Mouse (Mus musculus): ENCODE measurements around the gene Ccdc158. TPM values are rescaled to one million over a fixed set of nuclear protein-coding genes. Genes with fewer than 3 reads are reported as not detected.

The Ccdc158 gene
- polyA plus RNA-seq, 1 experiment from 2014 or later = 1.1 TPM

DNA sequence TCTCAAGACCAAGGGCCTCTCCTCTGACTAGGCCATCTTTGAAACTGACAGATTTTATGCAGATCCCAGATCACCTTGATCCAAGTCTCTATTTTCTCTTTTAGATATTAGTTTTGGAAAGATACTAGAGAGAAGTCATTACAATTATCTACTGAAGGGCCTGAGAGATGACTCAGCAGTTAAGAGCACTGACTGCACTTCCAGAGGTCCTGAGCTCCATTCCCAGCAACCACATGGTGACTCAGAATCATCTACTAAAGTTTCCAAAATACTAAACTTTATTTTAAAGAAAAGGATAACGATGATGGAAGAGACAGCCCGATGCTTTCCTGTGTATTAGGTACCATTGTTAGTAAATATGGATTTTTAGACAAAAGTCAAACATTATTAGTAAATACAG lies 39.8 kb upstream of the Ccdc158 start:
- H3K9ac ChIP-seq (ENCODE audit: low read depth, low read length) = no peak overlapping the region
- no peak for ATAC-seq (replicated peaks; ENCODE audit: low FRiP score, low read depth)
- H3K27me3 ChIP-seq (ENCODE audit: insufficient read depth, low read length) = no peaks in the 10 kb centered on the region
- H3K27ac ChIP-seq = no peak overlapping the region
- H3K9me3 ChIP-seq (replicated peaks; ENCODE audit: low read length) = no peaks in the 10 kb centered on the region
- DNase-seq (ENCODE audit: low spot score) = no peak
- no peaks in the 10 kb centered on the region; the same call in 1 of the 2 replicates for H3K4me1 ChIP-seq (replicated peaks; ENCODE audit: insufficient read depth, low read length)
- no peak overlapping the region for H3K4me3 ChIP-seq (replicated peaks; ENCODE audit: low read depth, low read length)
- H3K4me2 ChIP-seq (ENCODE audit: low read length) = no peak overlapping the region
- no peak for TF ChIP-seq CTCF (IDR thresholded peaks at IDR 0.05; ENCODE audit: low read depth)
- no peaks in the 10 kb centered on the region for H3K36me3 ChIP-seq (ENCODE audit: insufficient read depth, low read length)
- WGBS = 96% methylated on average over 2 of the region's 2 CpGs

DNA sequence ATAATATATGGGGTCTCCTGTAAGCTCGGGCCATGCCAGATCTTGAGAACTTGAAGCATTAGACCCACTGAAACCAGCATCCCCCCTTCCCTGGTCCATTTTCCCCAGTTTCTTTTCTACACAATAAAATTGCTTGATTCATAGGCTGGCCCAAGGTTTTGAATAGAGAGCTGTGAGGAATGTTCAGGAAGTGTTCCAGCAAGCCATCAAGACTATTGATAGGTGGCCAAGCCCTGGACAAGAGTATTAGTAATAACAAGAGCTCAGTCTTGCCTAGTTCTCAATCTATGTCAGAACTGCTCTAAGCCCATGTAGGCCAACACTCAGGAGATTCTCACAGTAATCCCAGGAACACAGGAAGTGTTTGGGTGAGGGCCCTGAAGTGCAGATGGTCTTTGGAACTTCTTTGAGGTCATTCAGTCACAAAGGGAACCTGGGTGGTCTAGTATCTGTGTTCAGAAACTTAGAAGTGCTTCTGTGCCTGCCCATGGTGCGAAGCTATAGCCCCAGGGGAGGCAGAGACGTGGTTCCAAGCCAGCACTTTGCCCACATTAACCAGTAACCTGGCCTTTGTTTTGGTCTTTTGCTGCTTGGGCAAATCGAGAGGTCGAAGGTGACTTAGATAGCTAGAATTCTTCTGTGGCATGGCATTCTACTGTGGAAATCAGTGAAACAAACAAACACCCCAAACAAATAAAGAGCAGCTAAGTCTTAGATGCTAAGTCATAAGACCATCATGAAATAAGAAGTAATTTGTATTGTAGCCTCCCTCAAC lies 37.7 kb upstream of the Ccdc158 start:
- TF ChIP-seq CTCF (IDR thresholded peaks at IDR 0.05; ENCODE audit: low read depth) = no peak
- Histone ChIP-seq H3K4me3 (replicated peaks; ENCODE audit: low read depth, low read length) (no peak overlapping the region), H3K27ac (no peak overlapping the region), H3K27me3 (ENCODE audit: insufficient read depth, low read length) (no peaks in the 10 kb centered on the region), H3K36me3 (ENCODE audit: insufficient read depth, low read length) (no peaks in the 10 kb centered on the region), H3K9ac (ENCODE audit: low read depth, low read length) (no peak overlapping the region), H3K4me1 (replicated peaks; ENCODE audit: insufficient read depth, low read length) (peaks cover 5% of the 10 kb centered on the region), H3K9me3 (replicated peaks; ENCODE audit: low read length) (no peaks in the 10 kb centered on the region), H3K4me2 (ENCODE audit: low read length) (no peak overlapping the region)
- 76% methylated on average over 5 of the region's 5 CpGs for WGBS
- ATAC-seq (replicated peaks; ENCODE audit: low FRiP score, low read depth) (no peak), DNase-seq (ENCODE audit: low spot score) (no peak)

DNA sequence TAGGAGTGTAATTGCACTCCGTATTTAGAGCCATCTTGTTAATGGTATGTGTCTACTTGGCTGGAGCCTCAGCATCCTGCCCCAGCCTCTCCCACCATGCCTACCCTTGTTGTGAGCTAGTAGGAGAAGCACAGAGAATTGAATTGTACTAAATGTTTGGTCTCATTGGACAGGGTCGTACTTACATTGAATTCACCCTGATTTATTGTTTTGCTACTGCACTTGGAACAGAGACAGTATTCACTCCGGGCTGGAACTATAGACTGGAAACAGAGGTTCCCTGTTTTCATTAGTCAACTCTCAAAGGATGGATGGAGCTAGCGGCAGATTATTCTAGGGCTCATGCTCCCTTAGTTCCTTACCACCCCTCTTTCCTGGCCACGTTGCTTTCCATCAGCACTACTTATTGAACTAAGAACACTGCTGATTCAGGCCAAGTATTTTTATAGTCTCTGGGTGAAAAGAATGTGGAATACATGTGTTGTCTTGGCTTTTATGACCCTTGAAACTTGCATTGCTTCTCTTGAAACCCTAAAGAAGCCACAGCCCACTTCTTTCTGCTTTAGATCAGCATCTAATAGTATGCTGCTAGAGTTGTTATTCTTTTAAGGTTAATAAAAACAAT lies 36.7 kb upstream of the Ccdc158 start:
- Histone ChIP-seq H3K4me2 (ENCODE audit: low read length) (no peak overlapping the region), H3K27ac (no peak overlapping the region), H3K4me3 (replicated peaks; ENCODE audit: low read depth, low read length) (no peak overlapping the region), H3K4me1 (replicated peaks; ENCODE audit: insufficient read depth, low read length) (peaks cover 5% of the 10 kb centered on the region), H3K9me3 (replicated peaks; ENCODE audit: low read length) (no peaks in the 10 kb centered on the region), H3K9ac (ENCODE audit: low read depth, low read length) (no peak overlapping the region), H3K27me3 (ENCODE audit: insufficient read depth, low read length) (no peaks in the 10 kb centered on the region), H3K36me3 (ENCODE audit: insufficient read depth, low read length) (no peaks in the 10 kb centered on the region)
- WGBS = 46% methylated on average over 5 of the region's 5 CpGs
- ATAC-seq (replicated peaks; ENCODE audit: low FRiP score, low read depth) = no peak
- DNase-seq (ENCODE audit: low spot score) = peak; percentile 54
- no peak for TF ChIP-seq CTCF (IDR thresholded peaks at IDR 0.05; ENCODE audit: low read depth)

DNA sequence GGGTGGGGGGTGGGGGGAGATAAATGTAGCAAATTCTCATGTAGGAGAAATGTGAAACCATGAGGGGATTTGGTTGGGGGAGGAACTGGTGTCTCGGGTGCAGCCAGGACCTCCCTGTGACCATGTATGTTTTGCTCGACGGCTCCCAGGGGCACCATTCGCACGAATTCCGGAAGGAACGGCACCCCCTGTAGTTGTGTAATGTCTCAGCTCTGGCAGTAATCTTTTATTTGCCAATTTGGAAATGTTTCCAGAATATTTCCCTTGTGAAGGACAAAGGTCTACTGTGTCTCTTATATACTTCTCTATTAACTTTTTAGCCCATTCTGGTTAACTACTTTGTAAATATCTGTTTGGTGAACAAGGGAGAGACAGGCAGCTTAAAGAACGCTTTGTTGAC lies 35.7 kb upstream of the Ccdc158 start:
- DNase-seq (ENCODE audit: low spot score) = no peak
- H3K9me3 ChIP-seq (replicated peaks; ENCODE audit: low read length) = no peaks in the 10 kb centered on the region
- H3K27me3 ChIP-seq (ENCODE audit: insufficient read depth, low read length) = no peaks in the 10 kb centered on the region
- no peak overlapping the region for H3K27ac ChIP-seq
- peaks cover 5% of the 10 kb centered on the region for H3K4me1 ChIP-seq (replicated peaks; ENCODE audit: insufficient read depth, low read length)
- no peaks in the 10 kb centered on the region for H3K36me3 ChIP-seq (ENCODE audit: insufficient read depth, low read length)
- no peak overlapping the region for H3K4me3 ChIP-seq (replicated peaks; ENCODE audit: low read depth, low read length)
- H3K9ac ChIP-seq (ENCODE audit: low read depth, low read length) = no peak overlapping the region
- 74% methylated on average over 8 of the region's 8 CpGs for WGBS
- ATAC-seq (replicated peaks; ENCODE audit: low FRiP score, low read depth) = no peak
- no peak overlapping the region for H3K4me2 ChIP-seq (ENCODE audit: low read length)
- no peak for TF ChIP-seq CTCF (IDR thresholded peaks at IDR 0.05; ENCODE audit: low read depth)

DNA sequence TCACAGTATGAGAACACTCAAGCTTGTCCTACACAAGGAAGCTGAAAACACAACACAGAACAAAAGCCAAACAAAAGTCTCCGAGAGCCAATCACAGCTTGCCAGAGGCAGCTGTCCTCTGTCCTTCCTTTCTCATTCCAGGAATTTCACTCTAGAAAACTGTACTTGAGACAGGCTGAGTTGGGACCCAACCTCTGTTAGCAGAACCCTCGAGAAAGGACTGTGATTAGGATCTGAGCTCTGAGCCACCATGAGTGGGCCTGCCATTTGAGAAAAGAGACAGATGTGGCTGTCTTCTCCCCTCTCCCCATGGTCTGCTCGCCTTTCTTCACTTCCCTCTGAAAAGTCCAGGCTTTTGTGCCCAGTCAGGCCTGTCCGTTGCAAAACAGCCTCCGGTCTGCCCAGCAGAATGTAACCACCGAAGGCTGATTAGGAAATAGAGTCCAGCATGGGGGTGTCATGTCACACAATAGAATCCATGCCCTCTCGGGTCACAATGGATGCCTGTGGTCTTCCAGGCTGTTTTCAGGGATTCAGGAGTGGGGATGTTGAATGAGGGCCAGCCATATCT lies 32.9 kb upstream of the Ccdc158 start:
- no peaks in the 10 kb centered on the region for H3K9me3 ChIP-seq (replicated peaks; ENCODE audit: low read length)
- H3K4me1 ChIP-seq (replicated peaks; ENCODE audit: insufficient read depth, low read length) = peaks cover 5% of the 10 kb centered on the region
- no peaks in the 10 kb centered on the region for H3K36me3 ChIP-seq (ENCODE audit: insufficient read depth, low read length)
- peak overlapping the region; percentile 67 for H3K27ac ChIP-seq
- H3K4me3 ChIP-seq (replicated peaks; ENCODE audit: low read depth, low read length) = no peak overlapping the region
- peak; percentile 77 for DNase-seq (ENCODE audit: low spot score)
- no peaks in the 10 kb centered on the region for H3K27me3 ChIP-seq (ENCODE audit: insufficient read depth, low read length)
- no peak overlapping the region for H3K9ac ChIP-seq (ENCODE audit: low read depth, low read length)
- no peak overlapping the region for H3K4me2 ChIP-seq (ENCODE audit: low read length)
- no peak for TF ChIP-seq CTCF (IDR thresholded peaks at IDR 0.05; ENCODE audit: low read depth)
- 33% methylated on average over 7 of the region's 7 CpGs for WGBS
- peak; percentile 36 for ATAC-seq (replicated peaks; ENCODE audit: low FRiP score, low read depth)

DNA sequence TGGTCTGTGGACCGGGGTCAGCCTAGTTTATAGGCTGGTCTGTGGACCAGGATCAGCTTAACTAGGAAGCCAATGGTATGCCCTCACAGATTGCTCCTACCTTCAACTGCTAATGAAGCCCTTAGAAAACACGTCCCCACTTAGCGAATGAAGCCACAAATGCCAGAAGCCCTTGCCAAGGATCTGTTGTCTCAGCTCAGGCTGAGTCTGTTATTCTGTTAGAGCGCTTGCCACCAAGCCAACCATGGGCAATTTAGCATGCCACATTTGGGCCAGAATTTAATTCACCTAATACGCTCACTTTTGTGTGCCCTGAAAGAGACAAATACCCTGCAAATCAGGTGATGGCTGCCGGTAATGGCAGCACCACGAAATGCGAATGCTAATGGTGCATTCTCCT lies 28.6 kb upstream of the Ccdc158 start:
- TF ChIP-seq CTCF (IDR thresholded peaks at IDR 0.05; ENCODE audit: low read depth) = no peak
- Histone ChIP-seq H3K9me3 (replicated peaks; ENCODE audit: low read length) (no peaks in the 10 kb centered on the region), H3K4me1 (replicated peaks; ENCODE audit: insufficient read depth, low read length) (peaks cover 12% of the 10 kb centered on the region; the same call in 1 of the 2 replicates), H3K36me3 (ENCODE audit: insufficient read depth, low read length) (no peaks in the 10 kb centered on the region), H3K27me3 (ENCODE audit: insufficient read depth, low read length) (no peaks in the 10 kb centered on the region), H3K4me2 (ENCODE audit: low read length) (no peak overlapping the region), H3K4me3 (replicated peaks; ENCODE audit: low read depth, low read length) (no peak overlapping the region), H3K27ac (no peak overlapping the region), H3K9ac (ENCODE audit: low read depth, low read length) (no peak overlapping the region)
- ATAC-seq (replicated peaks; ENCODE audit: low FRiP score, low read depth) (no peak), DNase-seq (ENCODE audit: low spot score) (no peak)
- 87% methylated on average over 8 of the region's 8 CpGs for WGBS
